Mouse (Mus musculus) thymus, adult 2 months (tissue): ENCODE measurements at regions not wholly inside any gene's neighbourhood (a gene's known extent, or its start where the extent isn't known, plus 50 kb on each side); places are given as distances from the start of the nearest gene placed in this dataset.

ENCODE experiments used
- CTCF ChIP-seq: fragments of 200-500 bp; IDR thresholded peaks from 2 replicates; pipeline ENCODE4 v1.5.1; 2012; ENCODE audit warnings: mild to moderate bottlenecking, control low read depth, low read length, moderate library complexity, borderline replicate concordance; ENCODE audit not compliant: control insufficient read depth, poor library complexity, insufficient read depth; ENCODE audit errors: extremely low read depth
- POLR2A ChIP-seq: fragments of 200-500 bp; IDR thresholded peaks from 2 replicates; pipeline ENCODE4 v1.6.1; 2012; ENCODE audit warnings: mild to moderate bottlenecking, low read length, control low read depth, moderate library complexity; ENCODE audit not compliant: control insufficient read depth, poor library complexity, insufficient read depth; ENCODE audit errors: extremely low read depth

GRCm38 (mm10) chr11:24422066-24422775 is 344.4 kb downstream of the Bcl11a start:
- TF ChIP-seq POLR2A (no peak), CTCF (no peak)
